Mouse (Mus musculus) myocyte (in vitro differentiated cells): Measurements from ENCODE around the gene Gtf2a1.
A peak's percentile ranks its signal among the peaks of the same experiment; 100 is the strongest.

ENCODE experiments used
- E2F4 ChIP-seq: IDR thresholded peaks from one replicate; pipeline ENCODE4 v1.6.1; 2011; ENCODE audit warnings: mild to moderate bottlenecking, control low read depth, moderate library complexity; ENCODE audit not compliant: insufficient read depth
- MAX ChIP-seq: IDR thresholded peaks from one replicate; pipeline ENCODE4 v1.6.1; 2011; ENCODE audit warnings: low read depth, mild to moderate bottlenecking, control low read depth
- MYOD1 ChIP-seq, 3 experiments: IDR thresholded peaks; one replicate each; pipeline ENCODE4 v1.6.1; 2011; ENCODE audit warnings: control low read depth in 2 of 3, low read depth in 2 of 3, mild to moderate bottlenecking in 2 of 3, moderate library complexity in 1 of 3; ENCODE audit not compliant: insufficient read length in 2 of 3, control insufficient read depth in 1 of 3
- MYOG ChIP-seq, 3 experiments: IDR thresholded peaks; one replicate each; pipeline ENCODE4 v1.6.1; 2011; ENCODE audit warnings: control low read depth in 2 of 3, low read depth in 2 of 3, mild to moderate bottlenecking in 2 of 3; ENCODE audit not compliant: insufficient read length in 2 of 3, control insufficient read depth in 1 of 3, insufficient read depth in 1 of 3
- POLR2A ChIP-seq: IDR thresholded peaks from one replicate; pipeline ENCODE4 v1.6.1; 2011; ENCODE audit warnings: low read depth, mild to moderate bottlenecking, control low read depth, moderate library complexity; ENCODE audit not compliant: insufficient read length
- POLR2AphosphoS2 ChIP-seq: IDR thresholded peaks from one replicate; pipeline ENCODE4 v1.6.1; 2011; ENCODE audit warnings: low read depth, control low read depth; ENCODE audit not compliant: insufficient read length
- REST ChIP-seq: IDR thresholded peaks from one replicate; pipeline ENCODE4 v1.6.1; 2011; ENCODE audit warnings: mild to moderate bottlenecking, control low read depth, moderate library complexity; ENCODE audit not compliant: insufficient read depth, insufficient read length
- SRF ChIP-seq: IDR thresholded peaks from one replicate; pipeline ENCODE4 v1.6.1; 2011; ENCODE audit warnings: low read depth; ENCODE audit not compliant: control insufficient read depth, insufficient read length
- TCF12 ChIP-seq: IDR thresholded peaks from one replicate; pipeline ENCODE4 v1.6.1; 2011; ENCODE audit warnings: mild to moderate bottlenecking, control low read depth; ENCODE audit not compliant: poor library complexity, insufficient read depth, severe bottlenecking
- USF1 ChIP-seq: IDR thresholded peaks from one replicate; pipeline ENCODE4 v1.6.1; 2011; ENCODE audit warnings: low read depth, mild to moderate bottlenecking, control low read depth, moderate library complexity

GRCm38 (mm10) chr12:91588176-91588669 is 2.1 kb downstream of the Gtf2a1 start:
- TF ChIP-seq MYOD1 (IDR thresholded peaks at IDR 0.05; ENCODE audit: control insufficient read depth in 1 of 3, insufficient read length in 2 of 3, low read depth in 2 of 3) (no peak), POLR2A (peak; percentile 88), MAX (no peak), USF1 (no peak), SRF (no peak), TCF12 (no peak), REST (peak; percentile 44), MYOG (IDR thresholded peaks at IDR 0.05; ENCODE audit: control insufficient read depth in 1 of 3, insufficient read depth in 1 of 3, insufficient read length in 2 of 3, low read depth in 2 of 3) (no peak), E2F4 (no peak), POLR2AphosphoS2 (peak; percentile 96)
